Mouse (Mus musculus) neutrophil, adult 65 days (primary cell): ENCODE results near the gene Isy1. TPM values are rescaled to one million over a fixed set of nuclear protein-coding genes. Genes with fewer than 3 reads are reported as not detected.

Experiments
- total RNA-seq: library from RNA; stranded (reverse); gene quantifications from 2 replicates; pipeline ENCODE4 v1.2.4, GENCODE M21; 2023

Isy1 gene
- total RNA-seq, result 31.2 and 34.1 TPM in 2 replicates

GRCm38 (mm10) chr6:87838551-87839197 lies at the start of gene Isy1:
Gene Isy1 (minus strand): TSS chr6:87838798.

GRCm38 (mm10) chr6:87887594-87888233 lies 49.1 kb upstream of the Isy1 start, which contains the start of gene Copg1:
Gene Copg1 (plus strand): TSS chr6:87887814.

GRCm38 (mm10) chr6:87850900-87851614 lies 12.5 kb upstream of the Isy1 start, which contains the start of gene Cnbp:
Gene Cnbp (minus strand): TSS chr6:87851106.

GRCm38 (mm10) chr6:87835695-87836094 lies 2.9 kb downstream of the Isy1 start, which contains the start of gene Gm45140:
Gene Gm45140 (minus strand): TSS chr6:87835795.

DNA sequence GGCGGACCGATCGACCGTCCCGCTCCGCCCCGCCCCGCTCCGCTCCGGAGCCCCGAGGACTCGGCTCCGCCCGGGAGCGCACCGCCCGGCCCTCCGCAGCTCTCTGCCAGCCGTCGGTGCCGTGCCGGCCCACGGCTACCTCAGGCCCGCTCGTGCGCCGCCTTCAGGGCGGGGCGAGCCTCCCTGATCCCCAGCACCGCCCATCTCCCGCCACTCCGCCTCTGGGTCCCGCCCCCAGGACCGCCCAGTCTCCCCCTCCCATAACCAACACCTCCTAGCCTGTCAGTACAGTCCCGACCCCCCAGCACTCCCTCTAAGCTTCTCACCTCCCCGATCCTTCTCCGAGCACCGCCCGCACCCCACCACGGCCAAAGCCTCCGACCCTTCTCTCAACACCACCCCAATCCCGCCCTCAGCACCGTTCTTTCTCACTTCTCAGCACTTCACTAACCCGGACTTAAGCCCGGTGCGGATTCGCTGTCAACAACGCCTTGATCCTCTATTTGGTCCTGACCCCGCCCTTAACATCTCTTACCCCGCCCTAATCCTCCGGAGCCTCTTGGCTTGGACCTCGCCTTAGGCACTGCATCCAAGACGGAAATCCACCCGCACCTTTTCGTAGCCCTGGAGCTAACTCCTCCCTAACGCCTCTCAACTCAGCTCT lies 26.8 kb downstream of the Isy1 start, which contains the start of gene Rab43:
Gene Rab43 (minus strand): TSS at position 490 of the 664 bp plus-strand sequence.

GRCm38 (mm10) chr6:87777842-87778241 lies 60.8 kb downstream of the Isy1 start, which contains the start of gene Gp9:
Gene Gp9 (plus strand): TSS chr6:87778072.

Other genes starting within 250 kb of the Isy1 start
- 0.16 TPM in 1 of 2 replicates, not detected in the other for gene Prokr1, start 248.1 kb downstream of the Isy1 start, total RNA-seq
- gene Aplf, start 166.6 kb downstream of the Isy1 start, total RNA-seq, result 2.0 and 2.2 TPM in 2 replicates
- gene Efcc1, start 107.9 kb downstream of the Isy1 start, total RNA-seq, result not detected in 2 replicates
- 1.5 and 3.6 TPM in 2 replicates for gene Gp9, start 60.7 kb downstream of the Isy1 start, total RNA-seq
- 54.8 and 58.6 TPM in 2 replicates for gene Rab43, start 26.6 kb downstream of the Isy1 start, total RNA-seq
- gene Gm45140, start 3.0 kb downstream of the Isy1 start, total RNA-seq, result 2.3 and 7.9 TPM in 2 replicates
- 127 and 159 TPM in 2 replicates for gene Cnbp, start 12.3 kb upstream of the Isy1 start, total RNA-seq
- gene Copg1, start 49.0 kb upstream of the Isy1 start, total RNA-seq, result 61.7 and 74.7 TPM in 2 replicates
- gene Hmces, start 75.1 kb upstream of the Isy1 start, total RNA-seq, result 15.0 and 20.6 TPM in 2 replicates
- gene H1fx, start 142.8 kb upstream of the Isy1 start, total RNA-seq, result 2.3 and 2.4 TPM in 2 replicates
- 435 and 603 TPM in 2 replicates for gene Rab7, start 206.5 kb upstream of the Isy1 start, total RNA-seq
- 130 and 143 TPM in 2 replicates for gene Rpn1, start 245.7 kb upstream of the Isy1 start, total RNA-seq